Mouse (Mus musculus): Measurements from ENCODE around the gene Gon7. TPM values are rescaled to one million over a fixed set of nuclear protein-coding genes. Genes with fewer than 3 reads are reported as not detected.

The Gon7 gene
- polyA plus RNA-seq, 1 experiment from 2014 or later = 47.9 TPM

Other genes starting within 250 kb of the Gon7 start
- 6.7 and 9.2 TPM in 2 replicates for gene Chga, start 202.8 kb downstream of the Gon7 start, polyA plus RNA-seq (2016; fragmentation: Nextera tagmentation; extraction: Ambion mirVana)
- gene Itpk1, start 52.9 kb downstream of the Gon7 start, polyA plus RNA-seq (2016; fragmentation: Nextera tagmentation; extraction: Ambion mirVana) = 16.5 and 18.5 TPM in 2 replicates
- gene Moap1, start 14.1 kb downstream of the Gon7 start, polyA plus RNA-seq (2016; fragmentation: Nextera tagmentation; extraction: Ambion mirVana) = 33.8 and 36.5 TPM in 2 replicates
- gene Tmem251, start 14.0 kb downstream of the Gon7 start, polyA plus RNA-seq (2016; fragmentation: Nextera tagmentation; extraction: Ambion mirVana) = 12.0 and 14.2 TPM in 2 replicates
- gene Gm28051, start within 50 bp of the Gon7 start, polyA plus RNA-seq (2016; fragmentation: Nextera tagmentation; extraction: Ambion mirVana) = not detected in 2 replicates
- gene Ubr7, start 164 bp upstream of the Gon7 start, polyA plus RNA-seq (2016; fragmentation: Nextera tagmentation; extraction: Ambion mirVana) = 67.8 and 71.6 TPM in 2 replicates
- gene Gm20604, start 869 bp upstream of the Gon7 start, polyA plus RNA-seq (2016; fragmentation: Nextera tagmentation; extraction: Ambion mirVana) = 31.7 and 35.0 TPM in 2 replicates
- 16.1 and 17.1 TPM in 2 replicates for gene Btbd7, start 120.7 kb upstream of the Gon7 start, polyA plus RNA-seq (2016; fragmentation: Nextera tagmentation; extraction: Ambion mirVana)
- gene Cox8c, start 141.5 kb upstream of the Gon7 start, polyA plus RNA-seq (2016; fragmentation: Nextera tagmentation; extraction: Ambion mirVana) = not detected in 2 replicates
- gene Unc79, start 191.1 kb upstream of the Gon7 start, polyA plus RNA-seq (2016; fragmentation: Nextera tagmentation; extraction: Ambion mirVana) = 0.33 and 0.36 TPM in 2 replicates

Data from forebrain, embryonic 10.5 days (tissue).